Mouse (Mus musculus): ENCODE data around the gene Tuba3b.

GRCm38 (mm10) chr6:145595905-145596304 lies 19.7 kb upstream of the Tuba3b start:
- no peak for TF ChIP-seq CTCF (IDR thresholded peaks at IDR 0.05; ENCODE audit: control insufficient read depth, insufficient read depth, insufficient replicate concordance, low read depth, low read length)
- TF ChIP-seq POLR2A (IDR thresholded peaks at IDR 0.05; ENCODE audit: control insufficient read depth, low read depth, low read length): no peak
